12 mouse cellular contexts compared by ENCODE assay signal in the genomic region with DNA sequence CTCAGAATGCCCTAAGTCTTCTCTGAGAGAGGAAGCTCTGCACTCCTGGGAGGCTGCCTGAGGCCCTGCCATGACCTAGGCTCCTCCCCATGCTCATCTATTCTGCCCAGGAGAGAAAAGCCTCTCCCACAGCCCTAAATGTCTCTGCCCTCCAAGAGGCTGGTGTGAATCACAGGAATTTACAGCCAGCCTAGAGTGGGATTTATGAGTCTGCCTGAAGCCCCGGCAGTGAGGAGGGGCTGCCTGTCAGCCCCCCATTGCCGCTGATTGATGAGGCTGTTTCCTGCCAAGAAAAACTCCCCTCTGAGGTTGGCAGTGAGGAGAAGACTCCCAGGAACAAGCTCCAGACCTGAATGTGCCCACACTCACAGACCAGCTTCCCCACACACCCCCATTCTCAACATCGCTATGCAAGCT. TPM values are rescaled to one million over a fixed set of nuclear protein-coding genes. Genes with fewer than 3 reads are reported as not detected.
DNase-seq lines count a peak whose midpoint lies in the region; ATAC-seq lines count a peak whose summit lies in the region.
"Had no signal": no experiment of that assay in that cellular context is flagged by ENCODE, and none has a peak within 500 bp of the region (broad histone marks: within the 10 kb centered on the region; RNA-seq: fewer than 3 reads in every experiment).

No protein-coding gene starts in this region.

- H3K9me3 ChIP-seq in kidney, embryonic 14.5 days (ENCODE audit: control insufficient read depth, low read length): no peaks in the 10 kb centered on the region
- H3K9me3 ChIP-seq in intestine, embryonic 16.5 days (ENCODE audit: control insufficient read depth, low read length): no peaks in the 10 kb centered on the region
- no peaks in the 10 kb centered on the region for H3K9me3 ChIP-seq in neural tube, embryonic 15.5 days (replicated peaks)
- H3K9me3 ChIP-seq: heart, embryonic 15.5 days had no signal

- peak; percentile 79 for ATAC-seq in kidney, embryonic 14.5 days (ENCODE audit: low FRiP score, low TSS enrichment)
- ATAC-seq in intestine, embryonic 16.5 days: peak; percentile 30; the same call in 1 of the 2 replicates
- ATAC-seq in neural tube, embryonic 15.5 days (ENCODE audit: low FRiP score): peak; percentile 63

- 15% methylated on average over 3 of the region's 3 CpGs for WGBS in kidney, embryonic 14.5 days
- 20% methylated on average over 3 of the region's 3 CpGs for WGBS in intestine, embryonic 16.5 days
- 8% methylated on average over 3 of the region's 3 CpGs for WGBS in neural tube, embryonic 15.5 days

- H3K4me2 ChIP-seq in kidney, embryonic 14.5 days (replicated peaks; ENCODE audit: low read depth, low read length): no peak overlapping the region
- H3K4me2 ChIP-seq in intestine, embryonic 16.5 days (ENCODE audit: low read depth, low read length): no peak overlapping the region
- H3K4me2 ChIP-seq in neural tube, embryonic 15.5 days: no peak overlapping the region; the same call in 1 of the 2 replicates
- H3K4me2 ChIP-seq: heart, embryonic 15.5 days had no signal

- no peak overlapping the region for H3K4me3 ChIP-seq in kidney, embryonic 14.5 days (ENCODE audit: low read length)
- H3K4me3 ChIP-seq in intestine, embryonic 16.5 days (ENCODE audit: low read length): no peak overlapping the region
- no peak overlapping the region for H3K4me3 ChIP-seq in neural tube, embryonic 15.5 days (replicated peaks)
- H3K4me3 ChIP-seq: erythroblast, embryonic 14.5 days; heart, embryonic 15.5 days had no signal

- DNase-seq in kidney, adult 9 months: no peak
- DNase-seq in embryo, embryonic 11.5 days (ENCODE audit: low read depth, low spot score): peak; percentile 49
- no peak for DNase-seq in urinary bladder, postnatal 14 days (ENCODE audit: low spot score)
- DNase-seq in spleen, adult 18-20 months: no peak
- DNase-seq in cerebellum, adult 9-11 months: no peak
- DNase-seq: kidney, adult 8-10 months had no signal

- no peaks in the 10 kb centered on the region for H3K27me3 ChIP-seq in kidney, embryonic 14.5 days (ENCODE audit: control insufficient read depth, insufficient read depth, low read length)
- H3K27me3 ChIP-seq in intestine, embryonic 16.5 days (replicated peaks; ENCODE audit: control insufficient read depth, insufficient read depth, low read length): 0 out of 2 replicates have a peak, but pooled peaks cover 3% of the 10 kb centered on the region
- H3K27me3 ChIP-seq in neural tube, embryonic 15.5 days (replicated peaks): 0 out of 2 replicates have a peak, but pooled peaks cover 3% of the 10 kb centered on the region

- no peak overlapping the region for H3K9ac ChIP-seq in kidney, embryonic 14.5 days (ENCODE audit: low read depth, low read length)
- H3K9ac ChIP-seq in intestine, embryonic 16.5 days (ENCODE audit: low read depth, low read length): no peak overlapping the region
- H3K9ac ChIP-seq in neural tube, embryonic 15.5 days (replicated peaks): no peak overlapping the region
- H3K9ac ChIP-seq: heart, embryonic 15.5 days had no signal

- peaks cover 32% of the 10 kb centered on the region for H3K4me1 ChIP-seq in kidney, embryonic 14.5 days (ENCODE audit: control insufficient read depth, insufficient read depth, low read length)
- peaks cover 16% of the 10 kb centered on the region for H3K4me1 ChIP-seq in intestine, embryonic 16.5 days (ENCODE audit: control insufficient read depth, insufficient read depth, low read length)
- H3K4me1 ChIP-seq in neural tube, embryonic 15.5 days: peaks cover 44% of the 10 kb centered on the region

- no peak overlapping the region for H3K27ac ChIP-seq in kidney, embryonic 14.5 days (ENCODE audit: low read depth, low read length)
- no peak overlapping the region for H3K27ac ChIP-seq in intestine, embryonic 16.5 days (ENCODE audit: low read length)
- H3K27ac ChIP-seq in neural tube, embryonic 15.5 days (replicated peaks): peak overlapping the region; percentile 43
- H3K27ac ChIP-seq: heart, embryonic 15.5 days had no signal

- H3K36me3 ChIP-seq in kidney, embryonic 14.5 days (ENCODE audit: control insufficient read depth, insufficient read depth, low read length): no peaks in the 10 kb centered on the region
- no peaks in the 10 kb centered on the region for H3K36me3 ChIP-seq in intestine, embryonic 16.5 days (ENCODE audit: control insufficient read depth, insufficient read depth, low read length)
- H3K36me3 ChIP-seq in neural tube, embryonic 15.5 days: no peaks in the 10 kb centered on the region
- H3K36me3 ChIP-seq: heart, embryonic 15.5 days had no signal

RNA-seq across cellular contexts. Expression of gene Odf3l1, which starts 22.2 kb away (rescaled TPM):
- polyA plus RNA-seq in kidney, embryonic 14.5 days (2014; fragmentation: Nextera tagmentation; extraction: Ambion mirVana): 0.20 TPM in 1 of 2 replicates, not detected in the other
- 1.4 and 1.5 TPM in 2 replicates for polyA plus RNA-seq in intestine, embryonic 16.5 days (2015; fragmentation: Nextera tagmentation; extraction: Ambion mirVana)
- 0.28 and 0.40 TPM in 2 replicates for polyA plus RNA-seq in neural tube, embryonic 15.5 days (2015; fragmentation: Nextera tagmentation; extraction: Ambion mirVana)
- polyA plus RNA-seq: erythroblast, embryonic 14.5 days; liver, embryonic 16.5 days had no signal

RNA-seq across cellular contexts. Expression of gene Cspg4, which starts 22.5 kb away (rescaled TPM):
- polyA plus RNA-seq in kidney, embryonic 14.5 days (2014; fragmentation: Nextera tagmentation; extraction: Ambion mirVana): 15.7 and 19.2 TPM in 2 replicates
- 17.4 and 18.2 TPM in 2 replicates for polyA plus RNA-seq in intestine, embryonic 16.5 days (2015; fragmentation: Nextera tagmentation; extraction: Ambion mirVana)
- polyA plus RNA-seq in neural tube, embryonic 15.5 days (2015; fragmentation: Nextera tagmentation; extraction: Ambion mirVana): 10.5 and 13.1 TPM in 2 replicates
- polyA plus RNA-seq: erythroblast, embryonic 14.5 days had no signal

RNA-seq across cellular contexts. Expression of gene Lingo1, which starts 46.0 kb away (rescaled TPM):
- 4.3 and 4.6 TPM in 2 replicates for polyA plus RNA-seq in kidney, embryonic 14.5 days (2014; fragmentation: Nextera tagmentation; extraction: Ambion mirVana)
- 1.0 and 1.7 TPM in 2 replicates for polyA plus RNA-seq in intestine, embryonic 16.5 days (2015; fragmentation: Nextera tagmentation; extraction: Ambion mirVana)
- polyA plus RNA-seq in neural tube, embryonic 15.5 days (2015; fragmentation: Nextera tagmentation; extraction: Ambion mirVana): 67.4 and 72.2 TPM in 2 replicates
- polyA plus RNA-seq: erythroblast, embryonic 14.5 days had no signal

Comparison
In these comparisons a context has a peak if more than half of its experiments do, and no peak if none do; other contexts are left out.
1. RNA of gene Lingo1, which starts 46.0 kb away (polyA plus RNA-seq): 67.4 to 72.2 TPM in neural tube, embryonic 15.5 days; 4.3 to 4.6 TPM in kidney, embryonic 14.5 days and 1.0 to 1.7 TPM in intestine, embryonic 16.5 days; every median in the first group is over 10 times any median in the second.
2. Peak in every context shown above with its lines, with median percentiles within 50 percentile points of each other: ATAC-seq.